Mouse (Mus musculus) CD4-positive, CD25-positive, alpha-beta regulatory T cell, adult 2 months (primary cell): Measurements from ENCODE around the gene Adamts10.

ENCODE experiments used
- DNase-seq: peaks from one replicate; pipeline ENCODE4 v3.0.0-alpha.2; 2012; ENCODE audit warnings: low read depth, low spot score

Gene Adamts10

GRCm38 (mm10) chr17:33554536-33554935 lies 30.5 kb downstream of the Adamts10 start:
- DNase-seq: no peak

- DNase-seq: peak; percentile 62
These were observed 31.3 kb downstream of the Adamts10 start, which contains the start of gene Myo1f for GRCm38 (mm10) chr17:33555223-33555855. Gene Myo1f, plus strand, starts transcription at chr17:33555707.

GRCm38 (mm10) chr17:33557922-33558321 lies 33.9 kb downstream of the Adamts10 start:
- DNase-seq: no peak

DNA sequence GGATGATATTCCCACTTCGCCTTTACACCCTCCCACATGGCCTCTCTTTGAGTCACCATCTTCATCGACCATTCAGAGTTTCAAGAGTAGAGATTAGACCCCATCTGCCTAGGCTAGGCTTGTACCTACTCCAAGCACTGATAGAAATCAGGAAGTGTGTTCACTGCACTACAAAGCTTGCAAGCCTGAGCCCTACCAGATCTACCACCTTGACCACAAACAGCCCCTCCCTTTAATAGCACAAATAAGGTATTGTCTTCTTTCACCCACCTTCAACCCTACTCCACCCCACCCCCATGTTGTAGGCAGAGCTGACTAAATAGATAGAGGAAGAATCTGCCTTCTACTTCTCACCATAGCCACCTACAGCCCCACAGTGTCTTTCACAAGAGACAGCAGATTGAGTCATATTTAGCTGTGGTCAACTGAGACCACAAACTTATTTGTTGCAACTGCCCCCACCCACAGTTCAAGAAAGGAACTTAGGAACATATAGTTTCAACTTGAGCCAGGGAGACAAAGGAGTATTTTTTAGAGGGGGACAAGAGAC lies 39.6 kb downstream of the Adamts10 start:
- peak; percentile 28 for DNase-seq

- no peak for DNase-seq
These were observed 40.6 kb downstream of the Adamts10 start for GRCm38 (mm10) chr17:33564599-33564998.

DNA sequence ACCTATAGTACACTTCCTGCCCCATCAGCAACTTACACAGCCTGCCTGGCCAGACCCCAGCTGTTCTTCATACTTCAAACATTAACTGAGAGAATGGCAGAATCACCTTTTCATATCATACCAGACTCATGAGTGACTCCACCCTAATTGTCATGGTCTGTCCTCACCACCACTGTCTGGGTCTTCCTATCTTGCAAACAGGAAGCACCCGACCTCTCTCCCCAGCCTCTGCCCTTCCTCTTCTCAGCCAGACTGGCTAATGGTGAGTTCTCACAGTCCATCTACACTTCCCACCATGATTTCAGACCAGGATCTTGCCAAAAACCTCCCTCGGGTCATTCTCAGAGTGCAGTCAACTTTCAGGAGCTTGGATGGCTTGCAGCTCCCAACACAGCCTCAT lies 42.2 kb downstream of the Adamts10 start:
- DNase-seq: no peak

GRCm38 (mm10) chr17:33584061-33584460 lies 60.1 kb downstream of the Adamts10 start:
- no peak for DNase-seq

DNA sequence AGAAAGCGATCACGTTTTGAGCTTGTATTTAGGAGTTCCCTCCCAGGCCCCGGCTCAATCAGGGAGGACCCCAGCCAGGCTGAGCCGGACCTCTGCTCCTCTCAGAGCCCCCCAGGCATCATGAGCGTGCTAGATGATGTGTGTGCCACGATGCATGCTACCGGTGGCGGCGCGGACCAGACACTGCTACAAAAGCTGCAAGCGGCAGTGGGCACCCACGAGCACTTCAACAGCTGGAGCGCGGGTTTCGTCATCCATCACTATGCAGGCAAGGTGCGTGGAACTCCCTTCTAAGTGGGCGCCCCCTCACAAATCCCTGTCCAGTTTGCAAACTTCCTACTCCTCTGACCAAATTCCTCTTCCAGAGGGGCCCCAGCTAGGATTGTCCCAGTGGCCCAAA lies 62.0 kb downstream of the Adamts10 start:
- no peak for DNase-seq

GRCm38 (mm10) chr17:33597271-33597670 lies 73.3 kb downstream of the Adamts10 start:
- DNase-seq: peak; percentile 13

DNA sequence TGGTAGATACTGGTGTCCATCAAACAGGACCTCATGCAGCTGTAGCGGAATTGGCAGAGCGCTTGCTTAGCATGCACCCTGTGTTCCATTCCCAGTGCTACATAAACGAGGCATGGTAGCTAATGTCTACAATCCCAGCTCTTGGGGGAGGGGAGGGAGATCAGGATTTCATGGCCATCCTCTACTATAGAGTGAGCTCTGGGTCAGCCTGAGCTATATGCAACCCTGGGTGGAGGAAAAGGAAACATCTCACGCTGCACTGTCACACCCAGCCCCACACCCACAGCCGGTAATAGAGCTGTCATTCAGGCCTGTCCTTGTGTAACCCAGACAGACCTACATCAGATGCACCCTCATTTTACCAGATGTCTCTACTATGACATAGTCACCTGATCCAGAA lies 74.5 kb downstream of the Adamts10 start:
- DNase-seq: no peak

DNA sequence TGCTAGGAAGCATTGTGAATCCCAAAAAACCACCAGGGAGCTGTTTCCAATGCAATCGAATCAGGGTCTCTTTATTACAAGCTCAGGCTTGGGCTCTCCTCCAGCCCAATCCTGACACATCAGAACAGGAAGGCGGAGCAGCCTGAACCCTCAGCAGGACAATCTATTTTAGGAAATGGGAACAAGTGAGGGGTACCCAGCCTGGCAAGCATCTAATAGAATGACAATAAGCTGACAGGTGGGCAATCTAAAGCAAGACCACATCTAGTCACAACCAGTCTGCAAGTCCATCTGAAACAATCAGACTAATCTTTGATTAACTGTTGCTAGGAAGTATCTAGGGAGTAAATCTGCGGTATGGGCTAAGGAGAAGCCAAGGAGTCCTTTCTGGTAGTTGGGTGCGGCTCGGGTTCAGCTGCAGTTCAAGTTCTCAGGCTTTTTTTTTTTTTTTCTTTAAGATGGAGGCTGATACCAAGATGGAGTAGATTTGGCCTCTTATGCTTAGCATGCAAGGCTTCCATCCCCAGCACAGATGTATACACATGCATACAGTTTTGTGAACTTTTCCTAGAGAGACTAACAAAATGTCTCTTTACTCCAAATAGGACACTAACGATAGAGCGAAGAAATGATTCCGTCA lies 76.0 kb downstream of the Adamts10 start:
- no peak for DNase-seq

DNA sequence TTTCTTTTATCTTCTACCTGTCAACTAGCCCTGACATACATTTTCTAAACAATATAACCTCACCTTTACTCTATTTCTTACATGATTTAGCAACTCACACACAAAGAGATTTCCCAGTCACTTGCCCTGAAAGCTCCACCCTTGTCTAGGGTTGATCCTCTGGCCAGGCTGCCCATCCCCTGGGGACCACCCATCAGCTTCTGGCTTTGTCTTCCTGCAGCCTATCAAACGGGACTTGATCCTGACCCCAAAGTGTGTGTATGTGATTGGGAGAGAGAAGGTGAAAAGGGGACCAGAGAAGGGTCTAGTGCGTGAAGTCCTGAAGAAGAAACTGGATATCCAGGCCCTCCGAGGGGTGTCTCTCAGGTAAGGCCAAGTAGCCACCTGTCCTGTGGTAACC lies 76.8 kb downstream of the Adamts10 start:
- DNase-seq: no peak

- DNase-seq: no peak
These were observed 77.9 kb downstream of the Adamts10 start for GRCm38 (mm10) chr17:33601947-33602346.
